In genomic region chr1:88798874-88799273, GRCm38 (mm10) we compare ENCODE assay signal across 19 mouse cellular contexts.
A peak's percentile ranks its signal among the peaks of the same experiment; 100 is the strongest.
DNase-seq lines count a peak whose midpoint lies in the region; ATAC-seq and TF ChIP-seq lines count a peak whose summit lies in the region.
"Had no signal": no experiment of that assay in that cellular context is flagged by ENCODE, and none has a peak within 500 bp of the region (broad histone marks: within the 10 kb centered on the region; RNA-seq: fewer than 3 reads in every experiment).

No protein-coding gene starts in this region.

- DNase-seq in heart, embryonic 10.5 days (ENCODE audit: low spot score), result no peak
- peak; percentile 16 for DNase-seq in midbrain, embryonic 10.5 days (ENCODE audit: low spot score)
- DNase-seq in midbrain, postnatal 0 days (ENCODE audit: low spot score), result no peak
- DNase-seq in liver, embryonic 11.5 days (ENCODE audit: low spot score), result no peak
- DNase-seq in embryo, embryonic 10.5 days (ENCODE audit: low spot score), result no peak
- DNase-seq: adrenal gland, adult 8-10 months; cerebellum, adult 11 months; cerebellum, adult 8-10 months; cerebellum, postnatal 25 days; gastrocnemius, adult 2 months; gastrocnemius, postnatal 25 days had no signal

- 0 out of 2 replicates have a peak overlapping the region, but pooled peaks have one; percentile 62 for H3K27ac ChIP-seq in heart, embryonic 10.5 days
- no peak overlapping the region for H3K27ac ChIP-seq in heart, embryonic 12.5 days (ENCODE audit: poor library complexity, severe bottlenecking)
- H3K27ac ChIP-seq in midbrain, embryonic 10.5 days (replicated peaks), result peak overlapping the region; percentile 76
- H3K27ac ChIP-seq in midbrain, postnatal 0 days (ENCODE audit: low read depth, low read length), result no peak overlapping the region
- H3K27ac ChIP-seq in ES-Bruce4 (ENCODE audit: insufficient read depth, low read length), result peak overlapping the region; percentile 89; the same call in 1 of the 2 replicates
- H3K27ac ChIP-seq in stomach, embryonic 14.5 days (ENCODE audit: low read length), result peak overlapping the region; percentile 71; the same call in 1 of the 2 replicates
- no peak overlapping the region for H3K27ac ChIP-seq in liver, embryonic 11.5 days (ENCODE audit: low read depth, low read length)
- H3K27ac ChIP-seq: embryonic facial prominence, embryonic 13.5 days; forebrain, embryonic 13.5 days; gastrocnemius, adult 2 months had no signal

- no peak for TF ChIP-seq POLR2A in ES-Bruce4 (IDR thresholded peaks at IDR 0.05; ENCODE audit: insufficient read depth, low read length)

- no peak for TF ChIP-seq CTCF in midbrain, postnatal 0 days (IDR thresholded peaks at IDR 0.05)
- no peak for TF ChIP-seq CTCF in ES-Bruce4 (IDR thresholded peaks at IDR 0.05; ENCODE audit: low read depth, low read length)

- peaks cover 25% of the 10 kb centered on the region for H3K4me1 ChIP-seq in heart, embryonic 10.5 days
- peaks cover 20% of the 10 kb centered on the region; the same call in 1 of the 2 replicates for H3K4me1 ChIP-seq in heart, embryonic 12.5 days (replicated peaks)
- peaks cover 32% of the 10 kb centered on the region for H3K4me1 ChIP-seq in midbrain, embryonic 10.5 days
- H3K4me1 ChIP-seq in midbrain, postnatal 0 days (ENCODE audit: insufficient read depth, low read length), result no peaks in the 10 kb centered on the region
- peaks cover 5% of the 10 kb centered on the region for H3K4me1 ChIP-seq in ES-Bruce4 (ENCODE audit: control insufficient read depth, insufficient read depth, low read length)
- H3K4me1 ChIP-seq in stomach, embryonic 14.5 days (ENCODE audit: control insufficient read depth, insufficient read depth, low read length), result peaks cover 29% of the 10 kb centered on the region
- no peaks in the 10 kb centered on the region for H3K4me1 ChIP-seq in liver, embryonic 11.5 days (replicated peaks; ENCODE audit: control insufficient read depth, insufficient read depth, low read length)

- H3K4me2 ChIP-seq in heart, embryonic 12.5 days, result no peak overlapping the region
- H3K4me2 ChIP-seq in midbrain, postnatal 0 days (ENCODE audit: low read depth, low read length, poor library complexity, severe bottlenecking), result no peak overlapping the region
- no peak overlapping the region for H3K4me2 ChIP-seq in stomach, embryonic 14.5 days (replicated peaks; ENCODE audit: low read depth, low read length)
- no peak overlapping the region for H3K4me2 ChIP-seq in liver, embryonic 11.5 days
- H3K4me2 ChIP-seq: embryonic facial prominence, embryonic 13.5 days; forebrain, embryonic 13.5 days; heart, embryonic 11.5 days had no signal

- no peak for ATAC-seq in heart, embryonic 12.5 days (ENCODE audit: insufficient number of reproducible peaks, low FRiP score)
- ATAC-seq in midbrain, postnatal 0 days (ENCODE audit: low FRiP score), result no peak
- ATAC-seq in stomach, embryonic 14.5 days (ENCODE audit: insufficient number of reproducible peaks, insufficient read depth, low FRiP score, low read depth), result peak; percentile 23; the same call in 1 of the 2 replicates
- no peak for ATAC-seq in liver, embryonic 11.5 days (replicated peaks; ENCODE audit: low FRiP score)
- ATAC-seq: forebrain, embryonic 13.5 days; hindbrain, embryonic 16.5 days; inflammation-experienced regulatory T-cells, adult 6 months had no signal

- H3K36me3 ChIP-seq in heart, embryonic 10.5 days, result no peaks in the 10 kb centered on the region
- no peaks in the 10 kb centered on the region for H3K36me3 ChIP-seq in heart, embryonic 12.5 days
- H3K36me3 ChIP-seq in midbrain, embryonic 10.5 days, result no peaks in the 10 kb centered on the region
- no peaks in the 10 kb centered on the region for H3K36me3 ChIP-seq in midbrain, postnatal 0 days (ENCODE audit: insufficient read depth, low read length)
- no peaks in the 10 kb centered on the region for H3K36me3 ChIP-seq in ES-Bruce4 (ENCODE audit: control insufficient read depth, insufficient read depth, low read length, poor library complexity, severe bottlenecking)
- H3K36me3 ChIP-seq in stomach, embryonic 14.5 days (ENCODE audit: control insufficient read depth, insufficient read depth, low read length), result no peaks in the 10 kb centered on the region
- H3K36me3 ChIP-seq in liver, embryonic 11.5 days (ENCODE audit: control insufficient read depth, insufficient read depth, low read length), result no peaks in the 10 kb centered on the region
- H3K36me3 ChIP-seq: embryonic facial prominence, embryonic 13.5 days had no signal

- 71% methylated on average over 8 of the region's 8 CpGs for WGBS in heart, embryonic 10.5 days
- WGBS in heart, embryonic 12.5 days, result 70% methylated on average over 8 of the region's 8 CpGs
- 44% methylated on average over 8 of the region's 8 CpGs for WGBS in midbrain, embryonic 10.5 days
- WGBS in midbrain, postnatal 0 days, result 34% methylated on average over 8 of the region's 8 CpGs
- 27% methylated on average over 8 of the region's 8 CpGs for WGBS in stomach, embryonic 14.5 days
- 60% methylated on average over 8 of the region's 8 CpGs for WGBS in liver, embryonic 11.5 days

- TF ChIP-seq EP300 in ES-Bruce4 (IDR thresholded peaks at IDR 0.05; ENCODE audit: insufficient read depth, low read depth, low read length), result no peak

- no peaks in the 10 kb centered on the region for H3K9me3 ChIP-seq in heart, embryonic 10.5 days
- peaks cover 7% of the 10 kb centered on the region for H3K9me3 ChIP-seq in heart, embryonic 12.5 days (replicated peaks)
- peaks cover 17% of the 10 kb centered on the region for H3K9me3 ChIP-seq in midbrain, embryonic 10.5 days (replicated peaks)
- H3K9me3 ChIP-seq in midbrain, postnatal 0 days (ENCODE audit: low read length), result no peaks in the 10 kb centered on the region
- H3K9me3 ChIP-seq in ES-Bruce4 (replicated peaks; ENCODE audit: control insufficient read depth, insufficient read depth, low read length, poor library complexity, severe bottlenecking), result no peaks in the 10 kb centered on the region
- peaks cover 11% of the 10 kb centered on the region for H3K9me3 ChIP-seq in stomach, embryonic 14.5 days (ENCODE audit: control insufficient read depth, low read depth, low read length)
- no peaks in the 10 kb centered on the region for H3K9me3 ChIP-seq in liver, embryonic 11.5 days (ENCODE audit: control insufficient read depth, low read length)

- no peaks in the 10 kb centered on the region for H3K27me3 ChIP-seq in heart, embryonic 10.5 days (ENCODE audit: insufficient read depth, poor library complexity, severe bottlenecking)
- no peaks in the 10 kb centered on the region for H3K27me3 ChIP-seq in heart, embryonic 12.5 days (replicated peaks)
- no peaks in the 10 kb centered on the region; the same call in 1 of the 2 replicates for H3K27me3 ChIP-seq in midbrain, embryonic 10.5 days (ENCODE audit: low read depth, poor library complexity, severe bottlenecking)
- H3K27me3 ChIP-seq in midbrain, postnatal 0 days (ENCODE audit: insufficient read depth, low read length), result no peaks in the 10 kb centered on the region
- H3K27me3 ChIP-seq in ES-Bruce4 (ENCODE audit: control insufficient read depth, insufficient read depth, low read length, poor library complexity, severe bottlenecking), result no peaks in the 10 kb centered on the region
- no peaks in the 10 kb centered on the region for H3K27me3 ChIP-seq in stomach, embryonic 14.5 days (ENCODE audit: control insufficient read depth, insufficient read depth, low read length)
- no peaks in the 10 kb centered on the region for H3K27me3 ChIP-seq in liver, embryonic 11.5 days (replicated peaks; ENCODE audit: control insufficient read depth, insufficient read depth, low read length)
- H3K27me3 ChIP-seq: embryonic facial prominence, embryonic 13.5 days; forebrain, embryonic 13.5 days had no signal

- H3K4me3 ChIP-seq in heart, embryonic 10.5 days, result no peak overlapping the region
- H3K4me3 ChIP-seq in heart, embryonic 12.5 days, result no peak overlapping the region
- no peak overlapping the region for H3K4me3 ChIP-seq in midbrain, embryonic 10.5 days
- H3K4me3 ChIP-seq in midbrain, postnatal 0 days (ENCODE audit: low read depth, low read length), result no peak overlapping the region
- H3K4me3 ChIP-seq in ES-Bruce4 (ENCODE audit: low read depth, low read length), result no peak overlapping the region
- H3K4me3 ChIP-seq in stomach, embryonic 14.5 days (ENCODE audit: low read depth, low read length), result no peak overlapping the region
- no peak overlapping the region for H3K4me3 ChIP-seq in liver, embryonic 11.5 days (ENCODE audit: low read depth, low read length)
- H3K4me3 ChIP-seq: embryonic facial prominence, embryonic 13.5 days; forebrain, embryonic 13.5 days; gastrocnemius, adult 2 months had no signal

- no peak overlapping the region for H3K9ac ChIP-seq in heart, embryonic 12.5 days
- no peak overlapping the region for H3K9ac ChIP-seq in midbrain, postnatal 0 days (replicated peaks; ENCODE audit: low read length, poor library complexity, severe bottlenecking)
- no peak overlapping the region for H3K9ac ChIP-seq in ES-Bruce4 (ENCODE audit: low read depth, poor library complexity, severe bottlenecking)
- no peak overlapping the region for H3K9ac ChIP-seq in stomach, embryonic 14.5 days (replicated peaks; ENCODE audit: low read depth, low read length)
- H3K9ac ChIP-seq in liver, embryonic 11.5 days (ENCODE audit: low read depth, low read length), result no peak overlapping the region
- H3K9ac ChIP-seq: embryonic facial prominence, embryonic 13.5 days; forebrain, embryonic 13.5 days had no signal

Comparison
In these comparisons a context has a peak if more than half of its experiments do, and no peak if none do; other contexts are left out.
1. H3K27ac ChIP-seq: peak in heart, embryonic 10.5 days (single experiment), midbrain, embryonic 10.5 days (single experiment), ES-Bruce4 (single experiment) and stomach, embryonic 14.5 days (single experiment); none in heart, embryonic 12.5 days (single experiment), midbrain, postnatal 0 days (single experiment) and liver, embryonic 11.5 days (single experiment).